Mouse (Mus musculus): ENCODE measurements around the gene Slc9a8. TPM values are rescaled to one million over a fixed set of nuclear protein-coding genes. Genes with fewer than 3 reads are reported as not detected.

The Slc9a8 gene
- total RNA-seq, 2 experiments from 2014 or later = 23.6 to 29.3 TPM

- no peak for DNase-seq
- intact Hi-C loops (cut with DNase I) = no loop called here
Observed at GRCm38 (mm10) chr2:167407296-167407929, 14.1 kb upstream of the Slc9a8 start.

GRCm38 (mm10) chr2:167414461-167414860 lies 7.1 kb upstream of the Slc9a8 start:
- intact Hi-C loops (cut with DNase I) = no loop called here
- no peak for DNase-seq

DNA sequence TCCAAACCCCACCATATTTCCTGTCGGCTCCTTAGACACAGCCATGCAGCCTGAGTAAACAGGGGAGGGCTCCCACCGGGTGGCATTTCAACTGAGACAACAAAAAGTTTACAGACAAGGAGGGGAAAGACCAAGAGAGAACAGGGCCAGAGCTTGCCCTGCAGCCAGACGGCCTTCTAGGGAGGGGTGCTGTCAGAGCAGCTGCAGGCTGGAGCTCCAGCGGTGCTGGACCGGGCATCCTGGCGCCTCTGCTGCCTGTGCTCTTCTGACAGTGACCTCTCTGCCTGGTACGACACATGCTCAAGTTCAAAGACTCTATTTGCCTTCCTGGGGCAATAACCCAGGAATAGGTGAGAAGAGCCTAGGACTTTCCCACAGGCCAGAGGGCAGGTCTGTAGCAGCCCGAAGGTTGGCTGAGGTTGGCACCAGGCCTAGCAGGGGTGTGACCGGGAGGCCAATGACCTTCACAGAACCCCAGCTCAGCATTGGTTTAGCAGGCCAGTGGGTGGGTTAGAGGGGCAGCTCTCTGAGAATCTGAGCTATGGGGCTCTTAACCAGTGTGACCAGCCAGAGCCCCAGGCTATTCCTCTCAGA lies 5.4 kb upstream of the Slc9a8 start:
- intact Hi-C loops (cut with DNase I) = loop anchor here (5.0 kb wide), 2 partner anchors 69 to 194 kb away; partner anchors contain the start of gene B4galt5
- DNase-seq = no peak

DNA sequence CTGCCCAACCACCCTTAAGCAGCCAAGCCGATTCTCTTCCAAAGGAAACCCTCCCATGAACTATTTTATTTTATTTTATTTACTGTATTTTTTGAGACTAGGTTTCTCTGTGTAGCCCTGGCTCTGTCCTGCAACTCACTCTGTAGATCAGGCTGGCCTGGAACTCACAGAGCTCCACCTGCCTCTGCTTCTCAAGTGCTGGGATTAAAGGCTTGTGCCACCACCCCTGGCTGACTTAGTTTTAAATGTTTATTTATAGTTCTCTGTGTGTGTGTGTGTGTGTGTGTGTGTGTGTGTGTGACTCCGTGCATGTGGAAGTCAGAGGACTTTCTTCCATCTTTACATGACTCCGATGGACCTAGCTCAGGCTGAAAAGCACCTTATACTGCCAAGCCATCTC lies 4.5 kb upstream of the Slc9a8 start:
- intact Hi-C loops (cut with DNase I) = loop anchor here (1.0 to 5.0 kb wide), 3 partner anchors 70 to 195 kb away; partner anchors contain the start of gene B4galt5
- no peak for DNase-seq

DNA sequence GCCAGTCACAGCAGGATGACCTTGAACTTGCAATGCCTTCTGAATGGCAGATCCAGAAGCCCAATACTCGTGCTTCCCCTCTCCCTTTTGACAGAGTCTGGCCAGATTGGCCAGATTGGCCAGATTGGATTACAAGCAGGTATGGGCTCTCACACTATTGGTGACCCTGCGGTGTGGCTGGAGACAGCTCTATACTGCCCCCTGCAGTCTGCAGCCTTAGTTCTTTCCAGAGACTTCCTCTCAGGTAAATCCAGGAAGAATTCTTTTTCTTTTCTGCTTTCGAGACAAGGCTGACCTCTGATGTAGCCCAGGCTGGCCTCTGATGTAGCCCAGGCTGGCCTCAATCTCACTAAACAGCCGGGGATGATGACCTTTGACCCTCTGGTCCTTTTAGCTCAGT lies 3.8 kb upstream of the Slc9a8 start:
- intact Hi-C loops (cut with DNase I) = loop anchor here (1.0 to 5.0 kb wide), 3 partner anchors 70 to 195 kb away; partner anchors contain the start of gene B4galt5

GRCm38 (mm10) chr2:167419204-167419603 lies 2.3 kb upstream of the Slc9a8 start:
- intact Hi-C loops (cut with DNase I) = loop anchor here (5.0 kb wide), 2 partner anchors 72 to 197 kb away; partner anchors contain the start of gene B4galt5
- peak; percentile 60 to 78 for DNase-seq

More for the DNA sequence above, 3.8 kb upstream of the Slc9a8 start:
- DNase-seq = peak; percentile 79 to 84

DNA sequence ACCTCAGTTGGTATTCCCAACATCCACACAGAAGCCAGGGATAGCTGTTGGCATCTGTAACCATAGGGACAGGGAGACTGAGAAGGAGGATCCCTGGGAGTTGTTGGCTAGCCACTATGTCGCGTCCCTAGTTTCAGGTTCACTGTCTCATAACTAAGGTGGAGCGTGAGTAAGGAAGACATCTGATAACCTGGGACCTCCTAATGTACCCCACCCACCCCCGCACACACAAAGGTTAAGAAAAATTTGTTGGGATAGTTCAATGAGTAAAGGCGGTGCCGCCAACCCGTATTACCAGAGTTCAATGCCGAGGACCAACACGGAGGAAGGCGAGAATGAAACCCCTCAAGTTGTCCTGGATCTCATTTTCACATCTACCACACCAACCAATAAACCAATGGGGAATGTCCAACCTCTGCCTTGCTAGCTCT lies 686 bp upstream of the Slc9a8 start:
- DNase-seq = no peak
- intact Hi-C loops (cut with DNase I) = loop anchor here (5.0 kb wide), 2 partner anchors 41 to 349 kb away; no protein-coding TSS in a partner anchor

- intact Hi-C loops (cut with DNase I) = loop anchor here (2.0 to 5.0 kb wide), 3 partner anchors 40 to 350 kb away; no protein-coding TSS in a partner anchor
Observed at GRCm38 (mm10) chr2:167422150-167422470, 598 bp downstream of the Slc9a8 start.

DNA sequence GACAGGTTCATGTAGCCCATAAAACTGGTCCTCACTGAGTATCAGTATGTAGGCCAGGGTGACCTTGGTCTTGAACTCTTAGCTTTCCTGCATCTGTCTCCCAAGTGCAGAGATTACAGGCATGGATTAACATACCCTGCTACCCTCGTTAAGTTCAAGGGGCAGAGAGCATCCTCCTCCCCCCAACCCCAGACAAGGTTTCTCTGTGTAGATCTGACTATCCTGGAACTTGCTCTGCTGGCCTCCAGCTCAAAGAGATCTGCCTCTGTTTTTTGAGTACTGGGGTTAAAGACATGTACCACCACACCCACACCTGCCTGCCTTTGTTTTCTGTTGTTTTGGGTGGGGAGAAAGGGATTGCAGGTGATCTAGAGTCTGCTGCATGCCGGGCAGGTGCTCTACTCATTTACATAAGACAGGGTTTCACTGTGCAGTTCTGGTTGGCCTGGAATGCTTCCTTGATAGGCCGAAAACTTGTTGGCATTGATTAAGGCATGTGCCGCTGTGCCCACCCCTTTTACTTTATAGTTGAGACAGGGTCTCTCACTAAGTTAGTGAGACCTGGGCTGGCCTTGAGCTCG lies 1.6 kb downstream of the Slc9a8 start:
- no peak for DNase-seq
- intact Hi-C loops (cut with DNase I) = loop anchor here (2.0 to 5.0 kb wide), 3 partner anchors 39 to 351 kb away; no protein-coding TSS in a partner anchor

More at GRCm38 (mm10) chr2:167422150-167422470, 598 bp downstream of the Slc9a8 start:
- no peak for DNase-seq

DNA sequence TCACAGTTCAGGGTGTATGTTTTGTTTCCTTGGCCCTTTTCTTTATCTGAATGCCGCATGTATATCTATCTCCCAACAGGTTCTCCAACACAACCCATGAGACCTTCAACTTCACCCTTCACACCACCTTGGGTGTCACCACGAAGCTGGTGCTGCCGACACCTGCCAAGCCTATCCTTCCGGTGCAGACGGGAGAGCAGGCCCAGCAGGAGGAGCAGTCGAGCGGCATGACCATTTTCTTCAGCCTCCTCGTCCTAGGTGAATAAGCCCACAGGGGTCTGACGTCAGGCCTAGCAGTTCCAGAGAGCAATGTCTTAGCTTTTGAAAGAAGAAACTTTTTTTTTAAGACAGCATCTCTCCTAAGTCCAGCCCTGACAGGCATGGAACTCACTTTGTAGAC lies 2.5 kb downstream of the Slc9a8 start:
- no peak for DNase-seq
- intact Hi-C loops (cut with DNase I) = loop anchor here (5.0 kb wide), 2 partner anchors 38 to 352 kb away; no protein-coding TSS in a partner anchor

DNA sequence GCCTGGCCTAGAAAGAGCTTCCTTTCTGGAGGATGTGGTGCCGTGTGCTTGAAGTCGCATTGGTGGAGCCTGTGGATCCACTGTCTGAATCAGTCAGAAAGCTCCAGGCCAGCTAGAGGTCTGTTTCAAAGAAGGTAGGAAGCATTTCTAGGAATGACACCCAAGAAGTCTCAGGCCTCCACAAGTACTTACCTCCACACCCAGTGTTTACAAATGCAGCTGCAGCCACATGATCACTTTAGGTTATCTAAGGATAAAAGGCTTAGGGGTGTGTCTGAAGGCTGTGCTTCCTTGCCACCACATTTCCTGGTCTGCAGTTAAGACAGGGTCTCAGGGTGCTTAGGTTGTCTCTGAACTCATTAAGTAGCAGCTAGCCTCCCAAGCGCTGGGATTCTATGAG lies 3.0 kb downstream of the Slc9a8 start:
- intact Hi-C loops (cut with DNase I) = loop anchor here (5.0 kb wide), 2 partner anchors 38 to 352 kb away; no protein-coding TSS in a partner anchor
- no peak for DNase-seq

- DNase-seq = no peak
- intact Hi-C loops (cut with DNase I) = no loop called here
Observed at GRCm38 (mm10) chr2:167425407-167425806, 3.9 kb downstream of the Slc9a8 start.

DNA sequence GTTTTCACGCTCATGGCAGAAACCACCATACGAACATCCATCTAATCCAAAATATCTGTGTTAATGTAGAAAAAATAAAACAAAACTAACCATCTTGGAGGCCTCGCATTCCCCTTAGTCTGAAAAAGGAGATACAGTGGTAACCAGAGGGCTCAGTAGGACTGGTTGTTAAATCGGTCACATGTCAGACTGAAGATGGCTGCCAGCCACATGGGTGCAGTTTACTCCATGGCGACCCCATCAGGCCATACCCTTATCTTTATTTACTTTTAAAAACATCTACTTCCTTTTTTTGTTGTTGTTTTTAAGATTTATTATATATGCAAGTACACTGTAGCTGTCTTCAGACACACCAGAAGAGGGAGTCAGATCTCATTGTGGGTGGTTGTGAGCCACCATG lies 8.1 kb downstream of the Slc9a8 start:
- intact Hi-C loops (cut with DNase I) = no loop called here
- no peak for DNase-seq

- intact Hi-C loops (cut with DNase I) = no loop called here
- DNase-seq = no peak
Observed at GRCm38 (mm10) chr2:167430737-167431417, 9.4 kb downstream of the Slc9a8 start.

- intact Hi-C loops (cut with DNase I) = no loop called here
- no peak for DNase-seq
Observed at GRCm38 (mm10) chr2:167431418-167431776, 9.9 kb downstream of the Slc9a8 start.

DNA sequence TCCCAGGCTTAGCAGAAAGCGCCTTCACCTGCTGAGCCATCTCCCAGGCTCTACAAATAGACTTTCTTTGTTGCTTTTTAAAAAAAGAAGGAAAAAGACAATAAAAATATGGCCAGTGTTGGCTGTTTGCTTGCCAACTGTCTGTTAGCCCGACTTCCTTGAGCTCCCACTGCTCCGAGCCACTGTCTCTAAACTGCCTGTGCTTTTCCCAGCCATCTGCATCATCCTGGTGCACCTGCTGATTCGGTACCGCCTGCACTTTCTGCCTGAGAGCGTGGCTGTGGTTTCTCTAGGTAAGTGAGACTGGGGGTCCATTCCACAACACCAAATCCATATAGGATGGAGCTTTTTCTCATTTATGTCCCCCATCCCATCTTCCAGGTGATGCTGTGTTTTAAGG lies 13.1 kb downstream of the Slc9a8 start:
- DNase-seq = no peak
- intact Hi-C loops (cut with DNase I) = no loop called here

DNA sequence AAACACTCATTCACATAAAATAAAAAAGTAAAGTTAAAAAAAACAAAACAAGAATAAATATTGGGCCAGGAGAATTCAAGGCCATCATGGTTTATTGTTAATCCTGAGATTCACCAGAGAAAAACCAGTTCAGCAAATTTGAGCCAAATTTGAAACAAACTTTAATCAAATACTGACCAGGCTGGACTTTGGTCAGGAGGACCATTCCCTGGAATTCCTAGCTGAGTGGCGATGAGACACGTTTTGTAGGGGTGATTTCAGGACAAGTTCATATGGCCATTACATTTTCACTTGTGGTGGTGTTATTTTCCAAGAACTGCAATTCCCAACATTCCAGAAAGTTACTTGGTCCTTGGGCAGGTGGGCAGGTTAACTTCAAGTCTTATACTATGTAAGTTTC lies 14.1 kb downstream of the Slc9a8 start:
- intact Hi-C loops (cut with DNase I) = no loop called here
- no peak for DNase-seq

GRCm38 (mm10) chr2:167436371-167436770 lies 14.9 kb downstream of the Slc9a8 start:
- intact Hi-C loops (cut with DNase I) = no loop called here
- DNase-seq = no peak

GRCm38 (mm10) chr2:167439422-167439821 lies 17.9 kb downstream of the Slc9a8 start:
- intact Hi-C loops (cut with DNase I) = no loop called here
- peak; percentile 44 to 53 for DNase-seq

DNA sequence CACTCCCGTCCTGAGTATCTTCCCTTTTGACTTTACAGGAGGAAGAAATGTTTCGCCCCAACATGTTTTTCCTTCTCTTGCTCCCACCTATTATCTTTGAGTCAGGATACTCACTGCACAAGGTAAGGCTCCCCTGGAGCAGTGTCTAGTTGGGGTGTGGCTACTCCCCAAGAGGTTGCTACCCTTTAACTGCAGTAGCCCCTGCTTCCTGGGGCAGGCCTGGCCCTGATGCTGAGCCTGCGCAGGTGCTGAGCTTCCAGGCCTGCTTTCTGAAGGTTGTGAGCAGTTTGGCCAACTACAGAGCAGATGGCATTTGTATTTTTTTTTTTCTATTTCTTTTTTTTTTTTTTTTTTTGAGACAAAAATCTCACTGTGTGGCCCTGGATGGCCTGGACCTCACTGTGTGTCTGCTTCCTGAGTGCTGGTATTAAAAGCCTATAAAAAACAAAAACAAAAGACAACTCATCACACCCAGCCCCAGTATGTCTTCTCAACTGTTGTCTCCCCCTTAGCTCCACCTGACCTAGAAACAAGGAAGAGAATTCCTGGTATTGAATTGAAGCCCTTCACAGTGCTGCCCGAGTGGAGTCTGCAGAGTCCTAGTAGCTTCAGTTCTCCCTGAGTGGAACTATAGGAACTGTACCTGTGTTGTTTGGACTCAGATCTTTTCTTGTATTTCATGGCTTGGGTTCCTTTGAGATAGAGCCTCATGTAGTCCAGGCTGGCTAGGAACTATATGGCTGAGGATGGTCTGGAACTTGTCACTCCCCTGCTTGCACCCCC lies 22.1 kb downstream of the Slc9a8 start:
- DNase-seq = no peak
- intact Hi-C loops (cut with DNase I) = no loop called here

Data from heart, postnatal 10 days (tissue).